Mouse (Mus musculus) liver, adult 2 months (tissue): ENCODE results near the gene Metap1.
"Not testable (repeated sequence)": the region's sequence is repeated elsewhere in the genome, so short reads cannot be mapped to it uniquely, and the experiment has no call there.

Experiments used
- CTCF ChIP-seq: fragments of 200-500 bp; IDR thresholded peaks from 2 replicates; pipeline ENCODE4 v1.5.1; 2011; ENCODE audit warnings: low read depth, low read length, control low read depth
- POLR2A ChIP-seq: fragments of 200-500 bp; IDR thresholded peaks from 2 replicates; pipeline ENCODE4 v1.6.1; 2011; ENCODE audit warnings: low read length, control low read depth; ENCODE audit not compliant: insufficient read depth; ENCODE audit errors: extremely low read depth

GRCm38 (mm10) chr3:138466656-138467055, 22.7 kb downstream of the Metap1 start:
- TF ChIP-seq CTCF, POLR2A: not testable (repeated sequence)
